11 mouse cellular contexts compared by ENCODE assay signal in the genomic region with DNA sequence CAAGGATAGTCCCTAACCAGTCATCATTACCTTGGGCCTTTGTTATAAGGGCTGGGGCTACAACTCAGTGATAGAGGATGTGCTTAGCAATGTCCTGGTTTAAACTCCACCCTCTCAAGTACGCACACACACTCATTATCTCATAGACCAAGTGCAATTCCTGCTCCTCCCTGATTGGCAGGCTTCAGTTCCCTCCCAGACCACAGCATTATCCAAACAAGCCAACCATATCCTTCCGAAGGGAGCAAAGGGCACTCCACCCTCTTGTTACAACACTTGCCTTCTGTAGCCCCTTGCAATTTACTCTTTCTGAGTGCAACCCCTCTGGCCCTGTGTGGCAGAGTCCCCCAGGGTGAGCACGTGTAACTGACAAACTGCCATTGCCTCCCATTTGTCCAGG. TPM values are rescaled to one million over a fixed set of nuclear protein-coding genes. Genes with fewer than 3 reads are reported as not detected.
DNase-seq lines count a peak whose midpoint lies in the region; ATAC-seq and TF ChIP-seq lines count a peak whose summit lies in the region.
"Had no signal": no experiment of that assay in that cellular context is flagged by ENCODE, and none has a peak within 500 bp of the region (broad histone marks: within the 10 kb centered on the region; RNA-seq: fewer than 3 reads in every experiment).

No protein-coding gene starts in this region.

- ATAC-seq in heart, postnatal 0 days (ENCODE audit: insufficient read depth, low read depth): peak; percentile 17; the same call in 1 of the 2 replicates
- peak; percentile 66 for ATAC-seq in monocyte, adult 5-6 weeks (replicated peaks; ENCODE audit: insufficient number of reproducible peaks, low FRiP score, low TSS enrichment, poor library complexity, severe bottlenecking)

- WGBS in heart, postnatal 0 days: 35% methylated on average over 3 of the region's 3 CpGs
- 19% methylated on average over 3 of the region's 3 CpGs for WGBS in liver, adult 2 months
- 14% methylated on average over 3 of the region's 3 CpGs for WGBS in thymus, adult 2 months

- intact Hi-C loops in heart, postnatal 10 days (cut with DNase I): no loop called here

- no peaks in the 10 kb centered on the region for H3K4me1 ChIP-seq in heart, postnatal 0 days (ENCODE audit: control insufficient read depth, insufficient read depth)
- peaks cover 52% of the 10 kb centered on the region for H3K4me1 ChIP-seq in erythroblast, embryonic 14.5 days (ENCODE audit: control insufficient read depth)
- no peaks in the 10 kb centered on the region for H3K4me1 ChIP-seq in liver, adult 2 months (ENCODE audit: control insufficient read depth, insufficient read depth, low read length)
- peaks cover 5% of the 10 kb centered on the region for H3K4me1 ChIP-seq in thymus, adult 2 months (replicated peaks; ENCODE audit: control insufficient read depth, insufficient read depth, low read length)

- no peak for TF ChIP-seq POLR2A in liver, adult 2 months (IDR thresholded peaks at IDR 0.05; ENCODE audit: extremely low read depth, insufficient read depth, low read length)
- TF ChIP-seq POLR2A in thymus, adult 2 months (IDR thresholded peaks at IDR 0.05; ENCODE audit: control insufficient read depth, extremely low read depth, insufficient read depth, low read length, poor library complexity): no peak

- no peak overlapping the region for H3K9ac ChIP-seq in heart, postnatal 0 days (replicated peaks; ENCODE audit: low read depth, low read length)
- no peak overlapping the region for H3K9ac ChIP-seq in liver, adult 2 months (ENCODE audit: low read depth, low read length)

- no peaks in the 10 kb centered on the region for H3K36me3 ChIP-seq in heart, postnatal 0 days (replicated peaks; ENCODE audit: control insufficient read depth, insufficient read depth, low read length)
- H3K36me3 ChIP-seq in erythroblast, embryonic 14.5 days (ENCODE audit: control insufficient read depth): peaks cover 4% of the 10 kb centered on the region; the same call in 1 of the 2 replicates
- no peaks in the 10 kb centered on the region for H3K36me3 ChIP-seq in liver, adult 2 months (ENCODE audit: control insufficient read depth, insufficient read depth, low read length)
- H3K36me3 ChIP-seq in thymus, adult 2 months (ENCODE audit: control insufficient read depth, insufficient read depth, low read length): no peaks in the 10 kb centered on the region

- no peak for TF ChIP-seq EP300 in heart, postnatal 0 days (IDR thresholded peaks at IDR 0.05; ENCODE audit: low read depth)

- H3K27me3 ChIP-seq in heart, postnatal 0 days (ENCODE audit: control insufficient read depth, insufficient read depth, low read length): no peaks in the 10 kb centered on the region
- no peaks in the 10 kb centered on the region for H3K27me3 ChIP-seq in erythroblast, embryonic 14.5 days (ENCODE audit: control insufficient read depth)
- H3K27me3 ChIP-seq in liver, adult 2 months (ENCODE audit: control insufficient read depth, insufficient read depth, low read length): no peaks in the 10 kb centered on the region
- H3K27me3 ChIP-seq in thymus, adult 2 months (ENCODE audit: control insufficient read depth, insufficient read depth, low read length): no peaks in the 10 kb centered on the region

- H3K9me3 ChIP-seq in heart, postnatal 0 days (replicated peaks; ENCODE audit: control insufficient read depth, low read length): no peaks in the 10 kb centered on the region
- no peaks in the 10 kb centered on the region for H3K9me3 ChIP-seq in erythroblast, embryonic 14.5 days (ENCODE audit: control insufficient read depth, low read length)

- TF ChIP-seq CTCF in heart, postnatal 0 days (IDR thresholded peaks at IDR 0.05; ENCODE audit: low read depth): no peak
- TF ChIP-seq CTCF in liver, adult 2 months (IDR thresholded peaks at IDR 0.05; ENCODE audit: low read depth, low read length): no peak
- no peak for TF ChIP-seq CTCF in thymus, adult 2 months (IDR thresholded peaks at IDR 0.05; ENCODE audit: borderline replicate concordance, control insufficient read depth, extremely low read depth, insufficient read depth, low read length, poor library complexity)

- H3K27ac ChIP-seq in heart, postnatal 0 days (ENCODE audit: low read depth): no peak overlapping the region
- no peak overlapping the region for H3K27ac ChIP-seq in liver, adult 2 months (replicated peaks; ENCODE audit: insufficient read depth, low read depth, low read length)
- H3K27ac ChIP-seq in thymus, adult 2 months (ENCODE audit: control insufficient read depth, insufficient read depth, low read length): no peak overlapping the region

- no peak overlapping the region for H3K4me2 ChIP-seq in heart, postnatal 0 days (ENCODE audit: low read depth, low read length)

- no peak for DNase-seq in heart, postnatal 0 days (ENCODE audit: low spot score)
- no peak for DNase-seq in heart, postnatal 10 days
- peak; percentile 11 for DNase-seq in liver, adult 2 months (ENCODE audit: extremely low read depth, low read depth, low spot score)
- no peak for DNase-seq in adrenal gland, postnatal 36 days
- DNase-seq in adrenal gland, postnatal 4 days (ENCODE audit: low spot score in 2 of 2): no peak
- no peak for DNase-seq in thymus, adult 2 months
- DNase-seq: heart, adult 18-20 months; midbrain, embryonic 14.5 days; thymus, adult 18-20 months had no signal

- no peak overlapping the region for H3K4me3 ChIP-seq in heart, postnatal 0 days (ENCODE audit: low read depth, low read length)
- H3K4me3 ChIP-seq in erythroblast, embryonic 14.5 days (replicated peaks): peak overlapping the region; percentile 37
- no peak overlapping the region for H3K4me3 ChIP-seq in liver, adult 2 months (ENCODE audit: insufficient read depth, low read depth, low read length)
- no peak overlapping the region for H3K4me3 ChIP-seq in thymus, adult 2 months (ENCODE audit: control insufficient read depth, insufficient read depth, low read length)

- H3K79me2 ChIP-seq in liver, adult 2 months (ENCODE audit: control insufficient read depth, insufficient read depth, low read length): no peaks in the 10 kb centered on the region

RNA-seq across cellular contexts. Expression of a gene that starts 15.6 kb away (rescaled TPM):
- total RNA-seq in heart, postnatal 0 days (2014; rRNA removed; ENCODE audit: low replicate concordance): 13.4 and 13.6 TPM in 2 replicates
- 8.3 and 9.7 TPM in 2 replicates for polyA plus RNA-seq in heart, postnatal 0 days (2015; fragmentation: Nextera tagmentation; extraction: Ambion mirVana)
- 10 to 100 TPM; 13.7 to 17.5 TPM for total RNA-seq in heart, postnatal 10 days (2021)
- 0.41 and 0.84 TPM in 2 replicates for polyA plus RNA-seq in erythroblast, embryonic 14.5 days (2012)
- total RNA-seq in liver, adult 2 months (2014; rRNA removed): 9.6 and 13.7 TPM in 2 replicates
- 1.3 and 3.1 TPM in 2 replicates for polyA plus RNA-seq in liver, adult 2 months (2012; rRNA removed)
- total RNA-seq in monocyte, adult 5-6 weeks (2017): 14.9 to 37.4 TPM (median 36.5 TPM) in 3 replicates
- 10 to 100 TPM; 29.7 to 32.0 TPM for total RNA-seq in adrenal gland, postnatal 36 days (2021)
- total RNA-seq in adrenal gland, postnatal 4 days (2021): 10 to 100 TPM; 29.4 to 30.9 TPM
- polyA plus RNA-seq in thymus, adult 2 months (2012; rRNA removed): 21.9 and 22.7 TPM in 2 replicates
